Mouse (Mus musculus) frontal cortex, adult (tissue): Measurements from ENCODE around the gene Pcgf1.

ENCODE experiments used
- ATAC-seq: cut with Nextera tagmentation; 2 replicates; pipeline ENCODE4 v1.9.2; 2017; ENCODE audit warnings: mild to moderate bottlenecking, moderate library complexity, mixed read lengths; ENCODE audit not compliant: low TSS enrichment

Gene Pcgf1

GRCm38 (mm10) chr6:83122961-83123360, 45.3 kb downstream of the Pcgf1 start:
- ATAC-seq = no peak

GRCm38 (mm10) chr6:83124851-83125312, 47.2 kb downstream of the Pcgf1 start:
- ATAC-seq = peak; percentile 38; the same call in 1 of the 2 replicates

GRCm38 (mm10) chr6:83125331-83125730, 47.7 kb downstream of the Pcgf1 start, which contains the start of gene Ino80b:
Ino80b (minus strand) TSS chr6:83125431.
- ATAC-seq = no peak

GRCm38 (mm10) chr6:83127419-83127818, 49.8 kb downstream of the Pcgf1 start:
- ATAC-seq = no peak
